Mouse (Mus musculus) inflammation-experienced regulatory T-cells, adult 6 months (primary cell): ENCODE data around the gene Sort1. TPM values are rescaled to one million over a fixed set of nuclear protein-coding genes. Genes with fewer than 3 reads are reported as not detected.

Experiments used
- ATAC-seq: one replicate; pipeline ENCODE4 v1.8.0; 2017
- polyA plus RNA-seq, 3 experiments: library from polyadenylated mRNA; unstranded; fragments of 100-300 nt; shearing (Covaris generic); gene quantifications; one replicate each; pipeline ENCODE4 v1.2.1; 2017

Gene Sort1
- polyA plus RNA-seq, 3 experiments from 2014 or later: not detected

GRCm38 (mm10) chr3:108328441-108328841 is 44.6 kb downstream of the Sort1 start:
- ATAC-seq: no peak

- no peak for ATAC-seq
Observed at GRCm38 (mm10) chr3:108330812-108331211, 46.9 kb downstream of the Sort1 start.

- ATAC-seq: no peak
Observed at GRCm38 (mm10) chr3:108336878-108337277, 53.0 kb downstream of the Sort1 start.

- no peak for ATAC-seq
Observed at GRCm38 (mm10) chr3:108341040-108341439, 57.2 kb downstream of the Sort1 start.

GRCm38 (mm10) chr3:108342185-108342584 is 58.3 kb downstream of the Sort1 start:
- ATAC-seq: no peak

GRCm38 (mm10) chr3:108345855-108346254 is 62.0 kb downstream of the Sort1 start:
- no peak for ATAC-seq

GRCm38 (mm10) chr3:108348376-108348775 is 64.5 kb downstream of the Sort1 start:
- no peak for ATAC-seq

- ATAC-seq: no peak
Observed at GRCm38 (mm10) chr3:108355245-108355644, 71.4 kb downstream of the Sort1 start.

GRCm38 (mm10) chr3:108357051-108357450 is 73.2 kb downstream of the Sort1 start:
- ATAC-seq: no peak

- no peak for ATAC-seq
Observed at GRCm38 (mm10) chr3:108358445-108358844, 74.6 kb downstream of the Sort1 start.

- ATAC-seq: no peak
Observed at GRCm38 (mm10) chr3:108360894-108361293, 77.0 kb downstream of the Sort1 start.

- no peak for ATAC-seq
Observed at GRCm38 (mm10) chr3:108363626-108364025, 79.7 kb downstream of the Sort1 start.

GRCm38 (mm10) chr3:108364270-108364995 is 80.6 kb downstream of the Sort1 start, which contains the start of gene Mybphl:
Gene Mybphl, plus strand, starts transcription at chr3:108364911.
- no peak for ATAC-seq

- no peak for ATAC-seq
Observed at GRCm38 (mm10) chr3:108367173-108367572, 83.3 kb downstream of the Sort1 start.

- no peak for ATAC-seq
Observed at GRCm38 (mm10) chr3:108367828-108368227, 83.9 kb downstream of the Sort1 start.

GRCm38 (mm10) chr3:108368721-108369120 is 84.8 kb downstream of the Sort1 start:
- no peak for ATAC-seq

- ATAC-seq: no peak
Observed at GRCm38 (mm10) chr3:108372274-108372673, 88.4 kb downstream of the Sort1 start.

- no peak for ATAC-seq
Observed at GRCm38 (mm10) chr3:108372691-108373090, 88.8 kb downstream of the Sort1 start.

- ATAC-seq: no peak
Observed at GRCm38 (mm10) chr3:108378875-108379663, 95.2 kb downstream of the Sort1 start.

GRCm38 (mm10) chr3:108380695-108381094 is 96.8 kb downstream of the Sort1 start:
- ATAC-seq: no peak

GRCm38 (mm10) chr3:108381945-108382875 is 98.3 kb downstream of the Sort1 start:
- ATAC-seq: peak; percentile 47

- peak; percentile 64 for ATAC-seq
Observed at GRCm38 (mm10) chr3:108383485-108384354, 99.8 kb downstream of the Sort1 start, which contains the start of gene Psrc1. Gene Psrc1, plus strand, starts transcription at chr3:108383839.
